1 mouse cellular context compared by ENCODE assay signal in the genomic region with DNA sequence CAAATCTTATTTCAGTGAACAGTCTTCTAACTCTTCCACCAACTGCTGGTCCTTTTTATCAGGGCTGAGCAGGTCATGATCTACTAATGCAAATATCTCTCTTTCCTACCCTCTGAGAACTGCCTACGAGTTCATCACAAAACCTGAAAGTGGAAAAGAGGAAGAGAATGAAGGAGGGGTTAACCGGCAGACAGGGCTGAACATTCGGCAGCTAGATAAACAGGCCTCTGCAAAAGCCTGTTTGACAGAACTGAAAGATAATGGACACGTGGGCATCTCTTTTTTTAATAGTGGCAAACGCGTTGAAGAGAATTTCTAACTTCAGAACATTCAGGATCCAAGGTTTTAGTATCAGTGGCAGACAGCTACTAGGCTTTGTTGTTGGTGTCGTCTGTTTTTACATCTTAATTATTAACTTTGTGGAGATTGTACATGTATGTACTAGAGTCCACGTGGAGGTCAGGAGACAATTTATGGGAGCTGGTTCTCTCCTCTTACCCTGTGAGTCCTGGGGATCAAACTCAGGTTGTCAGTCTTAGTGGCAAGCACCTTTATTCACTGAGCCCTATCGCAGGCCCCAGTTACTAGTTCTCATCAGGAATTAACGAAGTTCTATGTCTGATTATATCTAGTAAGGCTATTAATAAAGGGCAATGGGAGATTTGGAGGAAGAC.
TF ChIP-seq lines count a peak whose summit lies in the region.

No protein-coding gene starts in this region.

TF ChIP-seq in CH12.LX, 34 proteins besides CTCF, POLR2A, EP300 and RAD21 (continued from another document):
- TF ChIP-seq MAFK (IDR thresholded peaks at IDR 0.05; ENCODE audit: insufficient replicate concordance, low read length): no peak
- TF ChIP-seq PAX5 (IDR thresholded peaks at IDR 0.05; ENCODE audit: low read length): no peak
- TF ChIP-seq KAT2A (IDR thresholded peaks at IDR 0.05; ENCODE audit: insufficient replicate concordance, low read length): no peak
- TF ChIP-seq POLR2AphosphoS2 (IDR thresholded peaks at IDR 0.05; ENCODE audit: low read depth, low read length): no peak
- 0 out of 2 replicates have a peak, but pooled peaks have one; percentile 11 for TF ChIP-seq JUND (conservative IDR thresholded peaks at IDR 0.05; ENCODE audit: low read depth, low read length)
- TF ChIP-seq CHD2 (IDR thresholded peaks at IDR 0.05; ENCODE audit: low read length): no peak
- TF ChIP-seq MAX (IDR thresholded peaks at IDR 0.05; ENCODE audit: low read length): peak; percentile 90
- peak; percentile 97 for TF ChIP-seq MYC (IDR thresholded peaks at IDR 0.05; ENCODE audit: low read depth, low read length)
- no peak for TF ChIP-seq ZC3H11A (IDR thresholded peaks at IDR 0.05; ENCODE audit: low read depth, low read length)
- TF ChIP-seq HCFC1 (IDR thresholded peaks at IDR 0.05; ENCODE audit: low read depth, low read length): peak; percentile 10; the same call in 1 of the 2 replicates
- no peak for TF ChIP-seq ZKSCAN1 (IDR thresholded peaks at IDR 0.05; ENCODE audit: borderline replicate concordance, low read depth, low read length)
